Mouse (Mus musculus): Measurements from ENCODE around the gene Snx30. TPM values are rescaled to one million over a fixed set of nuclear protein-coding genes. Genes with fewer than 3 reads are reported as not detected.
A peak's percentile ranks its signal among the peaks of the same experiment; 100 is the strongest.

Snx30 gene
- polyA plus RNA-seq, 1 experiment: 12.1 TPM

- H3K36me3 ChIP-seq (replicated peaks; ENCODE audit: low read length): peaks cover 72% of the 10 kb centered on the region
- no peak for TF ChIP-seq GATA1 (IDR thresholded peaks at IDR 0.05; ENCODE audit: borderline replicate concordance, low read length)
- no peak for TF ChIP-seq FLI1 (IDR thresholded peaks at IDR 0.05; ENCODE audit: low read length)
- H3K27me3 ChIP-seq (replicated peaks): no peaks in the 10 kb centered on the region
Observed at GRCm38 (mm10) chr4:59862335-59862734, 56.7 kb downstream of the Snx30 start.

GRCm38 (mm10) chr4:59863869-59864268 is 58.2 kb downstream of the Snx30 start:
- Histone ChIP-seq H3K9me3 (no peaks in the 10 kb centered on the region), H3K4me3 (replicated peaks) (peak overlapping the region; percentile 85), H3K27me3 (replicated peaks) (no peaks in the 10 kb centered on the region), H3K4me1 (peaks cover 92% of the 10 kb centered on the region), H3K36me3 (replicated peaks; ENCODE audit: low read length) (peaks cover 69% of the 10 kb centered on the region)
- TF ChIP-seq FLI1 (IDR thresholded peaks at IDR 0.05; ENCODE audit: low read length): peak; percentile 91
- TF ChIP-seq GATA1 (IDR thresholded peaks at IDR 0.05; ENCODE audit: borderline replicate concordance, low read length): peak; percentile 97

More at GRCm38 (mm10) chr4:59862335-59862734, 56.7 kb downstream of the Snx30 start:
- no peaks in the 10 kb centered on the region for H3K9me3 ChIP-seq
- H3K4me3 ChIP-seq (replicated peaks): peak overlapping the region; percentile 73
- peaks cover 94% of the 10 kb centered on the region for H3K4me1 ChIP-seq

DNA sequence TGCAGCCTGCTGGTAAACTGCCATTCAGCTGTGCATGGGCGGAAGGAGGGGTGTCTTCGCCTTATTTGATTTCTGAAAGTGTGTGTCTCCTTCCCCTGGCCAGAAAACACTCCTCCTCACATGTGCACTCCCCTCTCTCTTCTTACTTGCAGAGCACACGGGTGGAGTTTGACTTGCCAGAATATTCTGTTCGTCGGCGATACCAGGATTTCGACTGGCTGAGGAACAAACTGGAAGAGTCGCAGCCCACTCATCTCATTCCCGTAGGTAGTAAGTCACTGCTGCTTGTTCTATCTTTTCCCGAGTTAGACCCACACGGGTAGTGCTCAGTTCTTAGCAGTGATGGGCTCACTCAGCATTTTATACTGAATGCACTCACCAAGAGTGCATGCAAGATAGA is 62.4 kb downstream of the Snx30 start:
- no peak for TF ChIP-seq FLI1 (IDR thresholded peaks at IDR 0.05; ENCODE audit: low read length)
- no peak for TF ChIP-seq GATA1 (IDR thresholded peaks at IDR 0.05; ENCODE audit: borderline replicate concordance, low read length)

GRCm38 (mm10) chr4:59869488-59870057 is 63.9 kb downstream of the Snx30 start:
- H3K9me3 ChIP-seq: no peaks in the 10 kb centered on the region
- H3K36me3 ChIP-seq (replicated peaks; ENCODE audit: low read length): peaks cover 77% of the 10 kb centered on the region
- no peak for TF ChIP-seq GATA1 (IDR thresholded peaks at IDR 0.05; ENCODE audit: borderline replicate concordance, low read length)
- TF ChIP-seq FLI1 (IDR thresholded peaks at IDR 0.05; ENCODE audit: low read length): no peak
- no peak overlapping the region for H3K4me3 ChIP-seq (replicated peaks)
- peaks cover 95% of the 10 kb centered on the region for H3K4me1 ChIP-seq
- no peaks in the 10 kb centered on the region for H3K27me3 ChIP-seq (replicated peaks)

More for the DNA sequence above, 62.4 kb downstream of the Snx30 start:
- Histone ChIP-seq H3K4me3 (replicated peaks) (no peak overlapping the region), H3K36me3 (replicated peaks; ENCODE audit: low read length) (peaks cover 73% of the 10 kb centered on the region), H3K4me1 (peaks cover 95% of the 10 kb centered on the region), H3K9me3 (no peaks in the 10 kb centered on the region), H3K27me3 (replicated peaks) (no peaks in the 10 kb centered on the region)

- no peaks in the 10 kb centered on the region for H3K27me3 ChIP-seq (replicated peaks)
- H3K4me3 ChIP-seq (replicated peaks): no peak overlapping the region
- H3K9me3 ChIP-seq: no peaks in the 10 kb centered on the region
- TF ChIP-seq GATA1 (IDR thresholded peaks at IDR 0.05; ENCODE audit: borderline replicate concordance, low read length) (no peak), FLI1 (IDR thresholded peaks at IDR 0.05; ENCODE audit: low read length) (no peak)
- peaks cover 95% of the 10 kb centered on the region for H3K4me1 ChIP-seq
- peaks cover 77% of the 10 kb centered on the region for H3K36me3 ChIP-seq (replicated peaks; ENCODE audit: low read length)
Observed at GRCm38 (mm10) chr4:59870433-59870832, 64.8 kb downstream of the Snx30 start.

- Histone ChIP-seq H3K27me3 (replicated peaks) (no peaks in the 10 kb centered on the region), H3K9me3 (no peaks in the 10 kb centered on the region), H3K36me3 (replicated peaks; ENCODE audit: low read length) (peaks cover 79% of the 10 kb centered on the region), H3K4me3 (replicated peaks) (no peak overlapping the region), H3K4me1 (peaks cover 94% of the 10 kb centered on the region)
- TF ChIP-seq FLI1 (IDR thresholded peaks at IDR 0.05; ENCODE audit: low read length) (no peak), GATA1 (IDR thresholded peaks at IDR 0.05; ENCODE audit: borderline replicate concordance, low read length) (no peak)
Observed at GRCm38 (mm10) chr4:59870859-59871591, 65.4 kb downstream of the Snx30 start.

DNA sequence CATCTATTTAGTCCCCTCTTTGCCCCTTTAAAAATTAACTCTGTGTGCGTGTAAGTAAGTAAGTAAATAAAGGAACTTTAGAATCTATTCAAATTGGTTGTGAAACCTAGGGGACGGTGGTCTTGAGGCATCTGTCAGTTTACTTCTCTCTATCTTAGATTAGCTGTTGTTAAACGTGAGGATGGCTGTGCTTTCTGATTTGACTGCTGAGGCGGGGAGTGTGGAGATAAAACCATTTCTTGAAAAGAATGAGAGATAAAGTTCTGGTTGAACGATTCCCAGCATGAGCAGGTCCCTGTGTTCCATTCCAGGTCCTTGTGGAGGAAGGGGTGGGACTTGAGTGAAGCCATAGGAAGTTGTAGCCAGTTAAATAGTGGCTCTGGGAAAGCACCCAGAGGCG is 67.6 kb downstream of the Snx30 start:
- H3K27me3 ChIP-seq (replicated peaks): no peaks in the 10 kb centered on the region
- H3K4me3 ChIP-seq (replicated peaks): no peak overlapping the region
- H3K36me3 ChIP-seq (replicated peaks; ENCODE audit: low read length): peaks cover 85% of the 10 kb centered on the region
- no peak for TF ChIP-seq GATA1 (IDR thresholded peaks at IDR 0.05; ENCODE audit: borderline replicate concordance, low read length)
- no peak for TF ChIP-seq FLI1 (IDR thresholded peaks at IDR 0.05; ENCODE audit: low read length)
- H3K4me1 ChIP-seq: peaks cover 82% of the 10 kb centered on the region
- no peaks in the 10 kb centered on the region for H3K9me3 ChIP-seq

- peaks cover 83% of the 10 kb centered on the region for H3K4me1 ChIP-seq
- H3K27me3 ChIP-seq (replicated peaks): no peaks in the 10 kb centered on the region
- H3K9me3 ChIP-seq: no peaks in the 10 kb centered on the region
- H3K4me3 ChIP-seq (replicated peaks): no peak overlapping the region
- TF ChIP-seq GATA1 (IDR thresholded peaks at IDR 0.05; ENCODE audit: borderline replicate concordance, low read length) (no peak), FLI1 (IDR thresholded peaks at IDR 0.05; ENCODE audit: low read length) (no peak)
- peaks cover 87% of the 10 kb centered on the region for H3K36me3 ChIP-seq (replicated peaks; ENCODE audit: low read length)
Observed at GRCm38 (mm10) chr4:59873830-59874229, 68.2 kb downstream of the Snx30 start.

GRCm38 (mm10) chr4:59876570-59876969 is 70.9 kb downstream of the Snx30 start:
- TF ChIP-seq FLI1 (IDR thresholded peaks at IDR 0.05; ENCODE audit: low read length) (no peak), GATA1 (IDR thresholded peaks at IDR 0.05; ENCODE audit: borderline replicate concordance, low read length) (no peak)
- Histone ChIP-seq H3K4me3 (replicated peaks) (no peak overlapping the region), H3K9me3 (no peaks in the 10 kb centered on the region), H3K27me3 (replicated peaks) (no peaks in the 10 kb centered on the region), H3K36me3 (replicated peaks; ENCODE audit: low read length) (peaks cover 85% of the 10 kb centered on the region), H3K4me1 (peaks cover 68% of the 10 kb centered on the region)

DNA sequence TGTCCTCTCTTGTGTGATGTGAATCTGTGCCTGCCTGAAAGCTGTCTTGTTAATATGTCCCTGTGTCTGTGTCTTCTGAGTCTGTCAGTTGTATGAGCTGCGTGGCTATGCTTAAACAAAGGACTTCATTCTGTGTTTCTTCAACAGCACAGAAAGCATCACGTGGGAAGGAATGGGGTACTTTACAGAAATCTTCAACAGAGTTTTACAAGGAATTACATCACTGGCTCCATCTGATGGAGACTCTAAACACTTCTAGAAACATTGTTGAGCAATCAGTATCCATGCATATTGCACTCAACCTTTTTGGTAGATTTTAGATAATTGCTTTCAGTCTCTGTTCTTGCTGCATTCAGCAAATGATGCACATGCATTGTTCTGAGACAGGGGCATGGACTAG is 71.4 kb downstream of the Snx30 start:
- TF ChIP-seq FLI1 (IDR thresholded peaks at IDR 0.05; ENCODE audit: low read length): no peak
- TF ChIP-seq GATA1 (IDR thresholded peaks at IDR 0.05; ENCODE audit: borderline replicate concordance, low read length): no peak
- H3K9me3 ChIP-seq: peaks cover 3% of the 10 kb centered on the region
- no peaks in the 10 kb centered on the region for H3K27me3 ChIP-seq (replicated peaks)
- no peak overlapping the region for H3K4me3 ChIP-seq (replicated peaks)
- H3K36me3 ChIP-seq (replicated peaks; ENCODE audit: low read length): peaks cover 85% of the 10 kb centered on the region
- H3K4me1 ChIP-seq: peaks cover 66% of the 10 kb centered on the region
